Mouse (Mus musculus): ENCODE measurements around the gene Mgmt.

Gene Mgmt

DNA sequence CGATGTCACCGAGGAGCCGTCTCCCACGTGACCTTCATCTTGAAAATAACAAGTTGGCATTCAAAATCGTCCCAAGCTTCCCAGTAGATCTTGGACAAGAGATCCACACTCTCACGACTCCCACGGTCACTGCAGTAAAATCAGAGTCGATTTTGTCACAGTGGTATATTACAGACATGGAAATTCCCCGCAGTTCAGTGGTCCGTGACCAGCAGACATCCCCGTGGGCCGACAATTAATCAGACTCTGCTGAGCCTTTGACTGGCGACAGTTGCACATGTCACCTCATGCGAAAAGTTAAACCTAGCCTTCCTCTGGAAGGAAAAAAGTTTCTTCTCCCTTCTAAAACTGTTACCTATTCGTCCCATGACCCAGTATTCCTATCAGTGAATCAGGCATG, 106.8 kb downstream of the Mgmt start:
- in situ Hi-C loops (cut with MseI, MboI) = no loop called here

DNA sequence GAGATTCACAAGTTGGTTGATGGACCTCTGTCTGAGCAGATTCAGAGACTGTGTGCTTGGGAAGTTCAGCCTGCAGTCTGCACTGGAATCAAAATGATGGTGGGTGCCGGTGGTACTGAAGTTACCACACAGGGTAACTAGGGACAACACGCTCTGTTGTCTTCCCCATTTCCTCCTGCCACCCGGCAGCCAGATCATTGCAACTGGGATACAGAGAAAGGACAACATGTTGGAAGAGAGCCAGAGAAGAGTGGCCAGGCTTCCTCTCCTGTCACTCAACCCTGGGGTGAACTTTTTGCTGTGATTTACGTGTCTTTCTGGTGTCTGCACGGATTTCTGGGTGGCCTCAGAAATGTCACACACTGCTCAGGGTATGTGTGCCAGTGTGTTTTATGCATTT, 107.4 kb downstream of the Mgmt start:
- in situ Hi-C loops (cut with MseI, MboI) = no loop called here

GRCm38 (mm10) chr7:137002431-137002830, 108.0 kb downstream of the Mgmt start:
- in situ Hi-C loops (cut with MseI, MboI) = no loop called here

GRCm38 (mm10) chr7:137005293-137005692, 110.9 kb downstream of the Mgmt start:
- in situ Hi-C loops (cut with MseI, MboI) = no loop called here

DNA sequence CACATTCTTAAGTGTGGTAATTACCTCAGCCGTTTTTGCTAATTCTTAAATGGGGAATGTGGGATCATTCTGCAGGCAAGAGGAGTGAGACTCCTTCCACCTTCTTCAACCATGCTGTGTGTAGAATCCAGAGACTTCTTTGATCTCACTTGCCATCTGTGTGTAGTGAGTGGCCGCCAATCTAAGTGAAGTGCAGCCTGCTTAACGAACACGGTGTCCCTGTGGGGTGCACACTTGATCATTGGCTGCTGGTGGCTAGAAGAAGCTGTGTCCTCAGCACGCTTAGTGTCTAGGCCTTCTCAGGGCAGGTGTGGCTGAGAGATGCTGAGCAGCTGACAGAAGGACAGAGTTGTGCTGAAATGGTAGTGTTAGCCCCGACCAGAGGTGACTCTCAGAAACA, 113.9 kb downstream of the Mgmt start:
- in situ Hi-C loops (cut with MseI, MboI) = no loop called here

DNA sequence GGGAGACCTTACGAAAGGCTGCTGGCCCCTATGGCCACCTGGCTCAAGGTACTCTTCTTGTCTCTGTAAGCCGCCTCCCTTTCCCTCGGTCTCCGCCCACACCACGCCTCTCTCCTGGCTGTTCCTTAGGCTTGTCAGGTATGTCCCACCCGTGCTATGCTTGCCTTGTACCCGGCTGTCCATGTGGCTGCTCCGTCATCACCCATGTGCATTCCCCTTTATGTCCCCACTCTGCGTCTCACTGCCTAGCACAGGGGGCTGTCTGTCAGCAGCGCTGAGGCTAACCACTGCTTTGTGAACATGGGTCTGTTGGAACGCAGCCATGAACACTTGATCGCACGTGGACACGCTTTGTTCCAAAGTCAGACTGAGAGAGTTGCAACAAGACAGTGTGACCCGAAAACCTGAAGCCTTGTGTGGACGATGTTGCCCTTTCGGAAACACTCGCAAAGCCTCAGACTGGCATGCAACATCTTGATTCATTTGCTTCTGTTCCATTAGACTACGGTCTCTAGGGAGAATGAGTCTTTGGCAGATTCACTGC, 115.4 kb downstream of the Mgmt start:
- in situ Hi-C loops (cut with MseI, MboI) = no loop called here

- in situ Hi-C loops (cut with MseI, MboI) = no loop called here
Measured at GRCm38 (mm10) chr7:137010451-137010850, 116.0 kb downstream of the Mgmt start.

DNA sequence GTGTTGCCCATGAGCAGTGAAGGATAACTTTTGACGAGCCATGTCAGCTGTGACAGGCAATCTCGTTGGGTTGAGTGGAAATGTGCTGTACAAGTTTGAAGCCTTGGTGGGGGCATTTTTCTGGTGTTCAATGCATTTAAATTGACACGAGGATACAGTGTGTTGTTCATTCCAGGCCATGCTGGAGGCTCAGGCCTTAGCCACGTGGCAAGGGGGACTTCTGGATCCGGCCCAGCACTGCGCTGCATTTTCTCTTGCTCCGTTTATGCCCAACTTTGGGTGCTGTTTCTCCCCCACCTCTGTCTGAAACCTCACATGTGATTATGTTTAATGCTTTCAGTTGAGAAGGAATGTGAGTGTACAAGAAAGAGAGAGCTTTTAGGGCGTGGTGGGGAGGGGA, 118.3 kb downstream of the Mgmt start:
- in situ Hi-C loops (cut with MseI, MboI) = no loop called here

DNA sequence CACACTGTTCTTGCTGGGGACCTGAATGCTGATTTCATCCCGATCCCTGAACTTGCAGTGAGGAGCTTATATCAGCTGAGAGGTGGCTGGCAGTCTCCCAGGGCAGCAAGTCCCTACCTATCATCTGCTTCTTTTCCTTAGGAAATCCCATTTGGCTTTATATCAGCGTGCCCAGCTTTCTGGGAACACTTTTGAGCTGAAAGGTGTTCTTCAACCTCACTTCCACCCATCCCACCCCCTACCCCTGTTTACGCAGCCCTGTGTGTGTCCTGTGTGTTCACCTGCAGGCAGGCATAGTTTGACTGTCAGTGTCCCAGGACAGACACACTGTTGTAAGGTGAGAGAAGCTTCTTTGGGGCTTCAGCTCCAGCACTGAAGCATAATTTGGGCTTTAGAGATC, 119.0 kb downstream of the Mgmt start:
- in situ Hi-C loops (cut with MseI, MboI) = no loop called here

- in situ Hi-C loops (cut with MseI, MboI) = no loop called here
Measured at GRCm38 (mm10) chr7:137018614-137019013, 124.2 kb downstream of the Mgmt start.

GRCm38 (mm10) chr7:137020195-137020594, 125.8 kb downstream of the Mgmt start:
- in situ Hi-C loops (cut with MseI, MboI) = no loop called here

GRCm38 (mm10) chr7:137030789-137031188, 136.4 kb downstream of the Mgmt start:
- in situ Hi-C loops (cut with MseI, MboI) = no loop called here

- in situ Hi-C loops (cut with MseI, MboI) = no loop called here
Measured at GRCm38 (mm10) chr7:137033177-137033576, 138.8 kb downstream of the Mgmt start.

- in situ Hi-C loops (cut with MseI, MboI) = no loop called here
Measured at GRCm38 (mm10) chr7:137034986-137035385, 140.6 kb downstream of the Mgmt start.

GRCm38 (mm10) chr7:137035916-137036315, 141.5 kb downstream of the Mgmt start:
- in situ Hi-C loops (cut with MseI, MboI) = no loop called here

- in situ Hi-C loops (cut with MseI, MboI) = no loop called here
Measured at GRCm38 (mm10) chr7:137037471-137037870, 143.1 kb downstream of the Mgmt start.

DNA sequence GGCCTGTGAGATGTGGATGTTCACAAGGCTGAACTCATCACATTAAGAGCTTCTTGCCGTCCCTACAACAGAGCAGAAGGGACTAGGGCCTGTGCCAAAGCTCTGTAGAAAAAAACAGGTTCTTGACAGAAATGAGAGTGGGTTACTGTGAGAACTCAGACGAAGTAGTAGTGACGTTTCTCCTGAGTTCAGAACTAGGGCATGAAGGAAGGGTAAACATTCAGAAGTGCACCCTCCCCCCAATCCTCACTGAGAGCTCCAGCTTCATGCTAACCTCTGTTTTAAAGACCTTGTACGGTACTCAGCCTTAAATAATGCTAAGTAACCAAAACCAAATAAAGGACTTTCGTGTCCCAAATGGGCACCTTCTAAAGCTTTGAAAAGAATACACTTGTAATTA, 143.5 kb downstream of the Mgmt start:
- in situ Hi-C loops (cut with MseI, MboI) = no loop called here

DNA sequence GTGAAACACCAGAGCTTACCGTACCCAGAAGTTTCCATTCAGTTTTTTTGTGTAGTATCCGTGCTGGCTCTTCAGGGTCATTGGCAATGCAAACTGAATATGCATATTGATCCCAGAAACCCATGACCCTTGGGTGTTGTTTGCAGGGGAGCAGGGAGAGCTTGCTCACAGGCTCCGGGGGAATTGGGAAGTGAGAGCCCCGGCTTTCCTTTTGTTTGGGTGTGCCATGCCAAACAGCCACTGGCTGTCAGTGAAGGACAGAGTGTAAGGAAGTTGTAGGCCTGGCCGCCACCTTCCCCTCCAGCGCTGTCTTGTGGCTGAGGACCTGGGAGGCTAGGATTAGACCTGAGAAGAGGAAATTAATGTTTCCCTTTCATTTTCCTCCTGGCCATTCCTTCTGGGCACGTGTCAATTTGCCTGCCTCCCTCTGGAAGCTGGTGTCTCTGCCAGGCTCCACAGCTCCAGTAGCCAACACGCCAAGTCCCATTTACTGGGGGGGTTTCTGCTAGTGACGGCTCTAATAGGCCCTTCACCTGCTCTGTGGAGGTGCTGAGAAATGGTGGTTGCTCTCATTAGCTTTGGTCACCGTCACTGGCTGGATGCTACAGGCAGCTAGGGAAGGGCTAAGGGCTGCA, 144.0 kb downstream of the Mgmt start:
- in situ Hi-C loops (cut with MseI, MboI) = no loop called here

- in situ Hi-C loops (cut with MseI, MboI) = no loop called here
Measured at GRCm38 (mm10) chr7:137038946-137039320, 144.5 kb downstream of the Mgmt start.

- in situ Hi-C loops (cut with MseI, MboI) = no loop called here
Measured at GRCm38 (mm10) chr7:137040646-137041045, 146.2 kb downstream of the Mgmt start.

DNA sequence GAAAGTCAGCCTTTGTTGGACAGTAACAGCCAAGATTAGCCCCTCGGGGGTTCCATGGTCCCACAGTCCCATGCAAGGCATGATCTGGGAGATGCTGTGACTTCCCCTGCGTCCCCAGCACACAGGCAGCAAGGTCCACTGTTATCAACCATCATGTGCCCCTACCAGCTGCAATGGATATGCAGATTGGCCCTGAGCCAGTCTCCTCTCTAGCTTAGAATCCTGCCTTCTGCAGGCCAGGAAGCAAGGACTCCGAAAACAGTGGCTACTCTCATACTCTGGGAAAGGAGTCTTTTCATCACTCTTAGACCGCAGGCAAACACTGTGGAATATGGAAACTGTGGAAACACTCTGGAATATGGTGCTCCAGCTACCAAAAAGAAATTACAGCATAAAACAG, 152.5 kb downstream of the Mgmt start:
- in situ Hi-C loops (cut with MseI, MboI) = no loop called here

- in situ Hi-C loops (cut with MseI, MboI) = no loop called here
Measured at GRCm38 (mm10) chr7:137048086-137048922, 153.9 kb downstream of the Mgmt start.

GRCm38 (mm10) chr7:137054343-137054742, 159.9 kb downstream of the Mgmt start:
- in situ Hi-C loops (cut with MseI, MboI) = no loop called here

All from mouse trophoblast stem cell (cell line).